Mouse (Mus musculus) small intestine, adult 2 months (tissue): ENCODE measurements at regions not wholly inside any gene's neighbourhood (a gene's known extent, or its start where the extent isn't known, plus 50 kb on each side); places are given as distances from the start of the nearest gene placed in this dataset.

ENCODE experiments used
- CTCF ChIP-seq: fragments of 200-500 bp; IDR thresholded peaks from 2 replicates; pipeline ENCODE4 v1.5.1; 2012; ENCODE audit warnings: low read depth, mild to moderate bottlenecking, control low read depth, inconsistent platforms, low read length, moderate library complexity, mixed read lengths; ENCODE audit not compliant: insufficient replicate concordance, insufficient read length; ENCODE audit errors: extremely low read depth
- POLR2A ChIP-seq: fragments of 200-500 bp; IDR thresholded peaks from 2 replicates; pipeline ENCODE4 v1.6.1; 2012; ENCODE audit warnings: low read depth, mild to moderate bottlenecking, control low read depth, inconsistent platforms, low read length, moderate library complexity

- no peak for TF ChIP-seq CTCF
- TF ChIP-seq POLR2A: no peak
Measured at GRCm38 (mm10) chr4:34274316-34274715, 224.3 kb upstream of the Spaca1 start.
